ENCODE assay signal across 28 mouse cellular contexts in the genomic region with DNA sequence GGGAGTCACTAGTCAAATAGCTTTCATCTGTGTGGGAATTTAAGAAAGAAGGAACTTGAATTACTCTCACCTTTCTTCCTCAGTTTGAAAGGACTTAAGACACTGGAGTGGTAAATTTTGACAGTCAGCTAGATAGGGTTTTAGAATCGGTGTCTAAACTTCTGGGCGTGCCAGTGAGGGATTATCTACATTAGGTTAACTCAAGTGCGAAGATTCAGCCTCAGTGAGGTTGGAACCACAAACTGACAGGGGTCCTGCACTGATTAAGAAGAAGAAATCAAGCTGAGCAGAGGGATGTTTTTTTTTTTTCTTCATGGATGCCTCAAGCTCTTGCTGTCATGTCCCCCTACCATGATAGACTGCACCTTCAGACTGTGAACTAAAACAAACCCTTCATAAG.
"Had no signal": no experiment of that assay in that cellular context is flagged by ENCODE, and none has a peak within 500 bp of the region (broad histone marks: within the 10 kb centered on the region; RNA-seq: fewer than 3 reads in every experiment).

No protein-coding gene starts in this region.

- DNase-seq: left cerebral cortex, postnatal 4 days; liver; liver, embryonic 13.5 days; liver, postnatal 0 days; lung, adult 18-20 months; lung, adult 2 months; lung, embryonic 14.5 days; lung, postnatal 10 days; lung, postnatal 14 days; lung, postnatal 36 days; lung, postnatal 4 days; midbrain, embryonic 14.5 days had no signal

- H3K36me3 ChIP-seq: limb, embryonic 10.5 days; limb, embryonic 12.5 days; limb, embryonic 13.5 days; limb, embryonic 15.5 days; liver, embryonic 12.5 days; liver, embryonic 13.5 days; liver, embryonic 15.5 days; lung, embryonic 15.5 days; midbrain, embryonic 10.5 days; midbrain, embryonic 12.5 days; midbrain, embryonic 13.5 days; midbrain, embryonic 15.5 days; neural tube, embryonic 12.5 days had no signal

- H3K9me3 ChIP-seq: limb, embryonic 10.5 days; limb, embryonic 12.5 days; limb, embryonic 13.5 days; limb, embryonic 15.5 days; liver, embryonic 12.5 days; liver, embryonic 13.5 days; liver, embryonic 15.5 days; lung, embryonic 15.5 days; megakaryocyte, embryonic 14.5 days; midbrain, embryonic 10.5 days; midbrain, embryonic 12.5 days; midbrain, embryonic 13.5 days; midbrain, embryonic 15.5 days; neural tube, embryonic 12.5 days had no signal

- H3K4me1 ChIP-seq: limb, embryonic 10.5 days; limb, embryonic 12.5 days; limb, embryonic 13.5 days; limb, embryonic 15.5 days; liver, embryonic 12.5 days; liver, embryonic 13.5 days; liver, embryonic 15.5 days; lung, embryonic 15.5 days; megakaryocyte, embryonic 14.5 days; midbrain, embryonic 10.5 days; midbrain, embryonic 12.5 days; midbrain, embryonic 13.5 days; midbrain, embryonic 15.5 days; neural tube, embryonic 12.5 days had no signal

- H3K27me3 ChIP-seq: limb, embryonic 12.5 days; limb, embryonic 13.5 days; limb, embryonic 15.5 days; liver, embryonic 12.5 days; liver, embryonic 13.5 days; liver, embryonic 15.5 days; lung, embryonic 15.5 days; megakaryocyte, embryonic 14.5 days; midbrain, embryonic 12.5 days; midbrain, embryonic 13.5 days; midbrain, embryonic 15.5 days; neural tube, embryonic 12.5 days had no signal

- H3K4me3 ChIP-seq: limb, embryonic 10.5 days; limb, embryonic 12.5 days; limb, embryonic 13.5 days; limb, embryonic 15.5 days; liver, embryonic 12.5 days; liver, embryonic 13.5 days; liver, embryonic 15.5 days; lung, embryonic 15.5 days; megakaryocyte, embryonic 14.5 days; midbrain, embryonic 10.5 days; midbrain, embryonic 12.5 days; midbrain, embryonic 13.5 days; midbrain, embryonic 15.5 days; myocyte; neural tube, embryonic 12.5 days had no signal

- H3K9ac ChIP-seq: limb, embryonic 12.5 days; limb, embryonic 13.5 days; limb, embryonic 15.5 days; liver, embryonic 12.5 days; liver, embryonic 13.5 days; liver, embryonic 14.5 days; liver, embryonic 15.5 days; liver, postnatal 0 days; lung, embryonic 14.5 days; lung, embryonic 15.5 days; midbrain, embryonic 12.5 days; midbrain, embryonic 13.5 days; midbrain, embryonic 15.5 days; neural tube, embryonic 12.5 days had no signal

- H3K27ac ChIP-seq: limb, embryonic 10.5 days; limb, embryonic 12.5 days; limb, embryonic 13.5 days; limb, embryonic 15.5 days; liver, embryonic 12.5 days; liver, embryonic 13.5 days; liver, embryonic 14.5 days; liver, embryonic 15.5 days; lung, embryonic 15.5 days; macrophage; midbrain, embryonic 10.5 days; midbrain, embryonic 12.5 days; midbrain, embryonic 13.5 days; midbrain, embryonic 15.5 days; neural tube, embryonic 12.5 days had no signal
